Mouse (Mus musculus) megakaryocyte progenitor cell, adult 5-6 weeks (primary cell): Measurements from ENCODE around the gene Myzap. TPM values are rescaled to one million over a fixed set of nuclear protein-coding genes. Genes with fewer than 3 reads are reported as not detected.

Experiments
- ATAC-seq: replicated peaks from 2 replicates; pipeline ENCODE4 v1.8.0; 2016; ENCODE audit warnings: mild to moderate bottlenecking, moderate TSS enrichment, inconsistent platforms; ENCODE audit not compliant: poor library complexity
- total RNA-seq, 2 experiments: library from RNA; stranded (forward) in 1 of 2; stranded (reverse) in 1 of 2; fragments of 157-497, 149-512 nt in 1 of 2; fragments of 200-1000 nt in 1 of 2; gene quantifications; 2 replicates each; pipeline versions ENCODE4 v1.2.3 to v1.2.4; 2015 to 2017

The Myzap gene
- total RNA-seq, 2 experiments from 2014 or later, result 1.5 TPM; not detected in 1

DNA sequence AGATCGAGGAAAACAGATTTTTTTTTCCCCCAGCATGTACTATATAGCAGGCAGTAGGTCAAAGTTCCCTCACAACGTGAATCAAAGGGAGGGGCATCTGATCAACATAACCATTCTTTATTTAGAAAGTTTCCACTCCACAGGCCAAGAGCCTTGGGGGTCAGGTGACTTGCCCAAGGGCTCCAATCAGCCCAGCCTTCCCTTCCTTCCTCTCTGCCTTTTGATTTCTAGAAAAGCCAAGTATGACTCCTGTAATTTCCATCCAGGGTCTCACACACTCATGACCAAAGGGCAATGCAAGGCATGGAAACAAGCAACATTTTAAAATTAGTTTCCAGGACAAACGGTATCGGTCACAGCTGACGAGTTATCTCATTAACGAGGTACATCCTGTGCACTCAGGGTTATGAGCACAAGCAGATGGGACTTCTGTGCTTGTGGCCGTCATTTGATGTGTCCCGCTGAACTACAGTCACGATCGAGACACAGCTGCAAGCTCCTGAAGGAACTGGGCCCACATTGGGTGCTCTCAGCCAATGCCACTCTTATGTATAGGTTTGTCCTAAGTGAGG lies 44.4 kb downstream of the Myzap start:
- no peak for ATAC-seq

DNA sequence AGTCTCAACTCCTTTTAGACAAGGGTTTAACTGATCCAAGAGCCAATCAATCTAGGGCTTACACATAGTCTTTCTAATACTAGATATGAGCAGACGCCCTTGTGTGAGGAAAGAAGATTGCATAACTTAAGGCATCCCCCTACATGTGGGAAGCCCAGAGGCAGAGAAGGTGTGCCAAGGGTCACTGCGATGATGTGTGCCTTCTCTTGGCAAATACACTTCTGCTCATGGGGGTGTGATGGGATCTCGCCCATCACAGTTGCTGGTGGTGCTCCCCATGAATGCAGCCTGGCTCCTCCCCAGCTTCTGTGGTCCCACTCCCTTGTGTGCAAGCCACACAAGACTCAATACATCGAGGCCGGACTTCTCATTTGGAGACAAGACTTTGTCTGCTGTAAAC lies 47.3 kb downstream of the Myzap start:
- no peak for ATAC-seq

DNA sequence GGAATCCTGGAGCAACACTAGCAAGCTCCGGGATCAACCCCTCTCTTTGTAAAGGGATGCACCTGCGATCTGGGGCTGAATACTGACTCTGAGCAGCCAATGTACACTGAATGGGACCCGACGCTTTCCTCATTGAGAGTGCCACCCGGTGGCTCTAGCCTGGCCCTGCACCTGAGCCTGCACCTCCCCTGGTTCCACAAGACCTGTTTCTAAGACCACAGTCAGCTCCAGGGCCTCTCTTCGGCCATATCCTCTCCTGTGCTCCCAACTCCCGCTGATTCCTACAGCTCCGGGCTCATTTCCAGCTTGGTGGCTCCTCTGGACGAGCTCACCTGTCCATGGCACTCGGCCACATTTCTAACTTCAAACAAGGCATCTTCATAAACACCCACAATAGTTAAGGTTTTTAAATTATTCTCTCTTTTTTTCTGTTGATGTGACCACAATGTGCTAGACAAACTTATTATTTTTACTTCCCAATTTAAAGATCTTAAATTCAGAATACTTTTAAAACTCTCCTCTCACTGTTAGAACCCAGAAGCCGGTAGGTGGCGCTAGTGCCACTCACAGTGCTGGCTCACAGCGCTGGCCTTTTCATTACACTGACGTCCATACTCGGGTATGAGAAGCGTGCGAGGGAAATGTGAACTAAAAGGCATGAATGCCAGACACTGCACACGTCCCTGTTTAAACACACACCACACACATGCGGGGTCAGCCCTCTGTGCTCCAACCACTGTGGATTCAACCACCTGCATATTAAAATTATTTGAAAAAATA lies 48.5 kb downstream of the Myzap start:
- peak; percentile 85 for ATAC-seq

GRCm38 (mm10) chr9:71542292-71542691 lies 49.9 kb downstream of the Myzap start:
- no peak for ATAC-seq

GRCm38 (mm10) chr9:71540739-71541138 lies 51.4 kb downstream of the Myzap start:
- ATAC-seq, result peak; percentile 77

DNA sequence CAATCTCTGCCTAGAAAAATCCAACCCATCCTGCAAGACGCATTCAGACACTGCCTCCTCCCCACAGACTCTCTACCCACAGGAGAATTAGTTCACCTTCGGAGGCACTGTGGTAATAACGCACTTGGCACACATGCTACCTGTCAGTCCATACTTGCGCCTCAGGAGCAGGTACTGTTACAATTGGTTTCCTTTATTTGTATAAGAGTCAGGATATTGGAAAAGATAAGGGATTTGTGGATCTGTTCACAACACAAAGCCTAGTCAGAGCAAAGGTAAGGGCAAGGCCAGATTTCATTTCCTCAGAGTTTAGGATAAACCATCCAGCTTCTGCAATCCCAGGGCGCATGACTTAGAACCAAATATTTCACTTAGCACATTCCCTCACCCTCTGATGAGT lies 56.4 kb downstream of the Myzap start:
- ATAC-seq, result no peak

GRCm38 (mm10) chr9:71535036-71535435 lies 57.1 kb downstream of the Myzap start:
- no peak for ATAC-seq

DNA sequence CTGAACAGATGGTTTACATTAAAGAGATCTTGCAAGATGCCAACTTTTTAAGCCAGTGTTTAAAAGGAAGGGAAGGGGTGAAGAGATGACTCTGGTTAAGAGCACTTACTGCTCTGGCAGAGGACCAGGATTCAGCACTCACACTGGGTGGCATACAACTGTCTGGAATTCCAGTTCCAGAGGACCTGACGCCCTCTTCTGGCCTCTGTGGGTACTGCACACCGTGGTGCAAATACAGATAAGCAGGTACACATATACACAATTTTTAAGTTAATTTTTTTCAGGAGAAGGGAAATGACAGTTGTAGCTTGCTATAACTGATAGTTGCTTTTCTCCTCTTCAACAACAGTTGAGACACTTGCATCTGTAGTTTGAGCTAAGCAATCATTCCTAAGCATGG lies 62.2 kb downstream of the Myzap start:
- ATAC-seq, result no peak

GRCm38 (mm10) chr9:71527438-71527837 lies 64.7 kb downstream of the Myzap start:
- ATAC-seq, result no peak

DNA sequence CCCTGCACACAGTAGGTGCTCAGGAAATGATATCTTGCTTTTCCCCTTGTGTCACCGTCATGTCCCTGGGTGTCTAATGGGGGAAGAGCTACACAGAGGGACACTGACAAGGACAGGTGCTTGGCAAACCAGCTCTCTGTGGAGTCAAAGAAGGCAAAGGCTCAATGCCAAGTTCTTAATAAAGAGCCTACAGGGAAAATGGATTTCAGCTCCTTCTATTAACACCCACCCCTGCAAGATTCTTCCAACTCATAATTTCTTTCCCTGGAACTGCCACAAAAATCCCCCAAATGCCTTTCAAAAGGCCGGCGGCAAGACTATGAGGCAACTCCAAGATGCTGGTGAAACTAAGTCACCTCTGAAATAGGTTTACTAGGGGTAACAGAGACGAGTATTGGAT lies 68.3 kb downstream of the Myzap start:
- no peak for ATAC-seq

DNA sequence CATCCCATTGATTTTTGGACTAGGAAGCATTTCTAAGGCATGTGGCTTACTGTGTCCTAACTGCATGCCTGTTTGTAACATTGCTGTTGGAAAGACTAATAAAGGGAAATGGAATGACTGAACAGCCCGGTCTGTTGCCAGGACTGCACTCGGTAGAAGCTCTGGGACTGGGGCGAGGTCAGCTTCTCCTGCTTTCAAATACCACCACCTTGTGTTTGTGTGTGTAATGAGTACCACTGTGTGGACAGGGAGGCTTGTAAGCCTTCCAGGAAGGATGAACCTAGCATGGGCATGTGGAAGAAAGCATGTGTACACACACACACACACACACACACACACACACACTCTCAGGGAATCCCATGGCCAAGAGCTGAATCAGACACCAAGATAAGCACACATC lies 72.3 kb downstream of the Myzap start:
- ATAC-seq, result no peak

- ATAC-seq, result no peak
Observed at GRCm38 (mm10) chr9:71517487-71517886, 74.7 kb downstream of the Myzap start.

DNA sequence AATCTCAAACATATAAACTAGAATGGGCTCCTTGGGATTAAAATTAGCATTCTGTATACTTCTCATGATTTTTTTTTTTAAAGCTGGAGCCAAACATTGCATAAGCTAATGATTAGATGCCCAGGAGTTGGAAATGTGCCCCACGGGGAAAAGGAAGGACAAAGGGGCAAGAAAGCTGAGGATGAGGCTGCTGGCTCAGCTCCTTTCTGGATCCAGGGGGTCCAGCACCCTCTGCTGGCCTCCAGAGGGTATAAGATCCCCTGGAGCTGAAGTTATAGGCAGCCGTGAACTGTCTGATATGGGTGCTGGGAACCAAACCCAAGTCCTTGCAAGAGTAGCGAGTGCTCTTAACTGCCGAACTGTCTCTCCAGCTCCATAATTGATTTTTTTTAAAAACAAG lies 76.3 kb downstream of the Myzap start:
- no peak for ATAC-seq

GRCm38 (mm10) chr9:71513566-71513965 lies 78.6 kb downstream of the Myzap start:
- ATAC-seq, result no peak

GRCm38 (mm10) chr9:71512899-71513298 lies 79.3 kb downstream of the Myzap start:
- ATAC-seq, result no peak

GRCm38 (mm10) chr9:71498391-71499182 lies 93.6 kb downstream of the Myzap start:
- ATAC-seq, result no peak

GRCm38 (mm10) chr9:71496637-71497036 lies 95.5 kb downstream of the Myzap start:
- ATAC-seq, result no peak

DNA sequence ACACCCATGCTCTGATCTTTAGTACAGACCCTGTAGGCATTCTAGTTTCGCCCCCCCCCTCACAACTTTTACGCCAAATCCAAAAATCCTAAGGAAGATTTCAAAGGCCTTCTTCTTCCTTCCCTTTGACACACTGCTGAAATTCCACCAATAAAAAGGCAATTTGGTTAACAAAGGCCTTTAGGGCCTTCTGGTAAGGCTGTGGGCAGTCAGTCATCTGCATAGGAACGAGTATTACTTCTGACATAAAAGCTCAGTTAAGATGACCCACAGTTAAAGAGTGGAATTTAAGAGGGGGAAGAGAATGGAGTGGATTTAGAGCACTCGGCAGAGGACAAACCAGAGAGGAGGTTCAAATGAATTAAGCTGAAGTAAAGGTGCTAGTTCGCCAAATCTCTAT lies 98.4 kb downstream of the Myzap start:
- ATAC-seq, result no peak

DNA sequence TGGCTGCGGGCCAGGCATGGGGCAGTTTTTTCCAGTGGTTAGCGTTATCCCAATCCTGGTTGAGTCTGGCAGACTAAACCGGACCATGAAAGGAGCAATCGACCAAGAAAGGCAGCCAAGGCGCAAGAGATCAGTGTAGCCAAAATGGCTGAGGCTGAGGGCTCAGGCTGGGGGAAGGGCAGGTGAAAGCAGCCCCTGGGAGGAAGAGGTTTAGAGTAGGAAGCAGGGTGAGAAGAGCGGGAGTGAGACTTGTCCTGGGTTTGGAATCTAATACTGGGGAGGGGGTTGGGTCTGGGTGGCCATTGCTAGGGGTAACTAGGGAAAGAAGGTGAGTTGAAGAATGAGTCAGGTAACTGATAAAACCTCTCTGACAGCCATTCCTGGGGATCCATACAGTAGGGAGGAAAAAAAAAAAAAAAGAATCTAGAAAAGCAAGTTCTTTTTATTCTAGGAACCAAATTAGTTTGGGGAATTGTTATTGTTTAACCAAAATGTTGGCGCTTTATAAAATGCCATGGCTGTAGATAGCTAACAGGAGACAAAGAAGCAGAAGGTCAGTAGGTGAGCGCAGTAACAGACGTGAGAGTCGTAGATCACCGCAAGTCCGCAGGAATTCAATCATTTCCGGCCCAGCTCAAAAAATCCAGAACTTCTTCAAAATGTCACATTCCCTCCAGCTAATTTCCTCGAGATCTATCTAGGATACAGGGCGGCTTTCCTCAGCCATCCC lies 99.7 kb downstream of the Myzap start:
- no peak for ATAC-seq

DNA sequence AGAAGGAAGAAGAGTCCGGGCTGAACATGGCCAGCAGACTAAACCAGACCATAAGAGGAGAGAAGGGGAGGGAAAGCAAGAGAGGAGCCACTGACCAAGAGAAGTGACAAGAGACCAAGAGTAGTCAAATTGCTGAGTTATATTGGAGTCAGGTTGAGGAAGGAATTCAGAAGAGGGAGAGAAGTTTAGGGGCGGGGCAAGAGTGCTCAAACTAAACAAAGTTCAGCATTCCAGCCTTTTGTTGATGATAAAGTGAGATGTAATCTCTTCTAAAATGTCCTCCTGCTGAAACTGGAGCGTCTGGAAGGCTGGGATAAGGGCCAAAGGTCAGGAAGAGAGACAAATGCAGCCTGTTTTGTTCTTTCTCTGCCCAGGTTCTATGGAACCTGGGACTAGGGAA lies 102.1 kb downstream of the Myzap start:
- ATAC-seq, result no peak

DNA sequence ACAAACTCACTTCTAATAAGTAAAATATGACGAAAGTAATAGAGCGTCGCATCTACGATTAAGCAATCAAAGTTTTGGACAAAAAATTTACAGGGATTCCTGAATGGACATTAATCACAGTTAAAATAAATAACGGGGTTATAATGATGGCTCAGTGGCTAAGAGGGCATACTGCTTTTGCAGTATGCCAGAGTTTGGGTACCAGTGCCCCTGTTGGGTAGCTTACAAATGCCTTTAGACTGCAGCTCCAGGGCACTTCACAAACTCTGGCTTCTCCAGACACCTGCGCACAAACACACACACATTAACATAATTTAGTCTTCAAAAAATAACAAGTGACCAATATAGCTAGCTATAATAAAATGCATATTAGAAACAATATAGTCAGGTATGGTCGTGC lies 106.0 kb downstream of the Myzap start:
- ATAC-seq, result no peak
